In the genomic region with DNA sequence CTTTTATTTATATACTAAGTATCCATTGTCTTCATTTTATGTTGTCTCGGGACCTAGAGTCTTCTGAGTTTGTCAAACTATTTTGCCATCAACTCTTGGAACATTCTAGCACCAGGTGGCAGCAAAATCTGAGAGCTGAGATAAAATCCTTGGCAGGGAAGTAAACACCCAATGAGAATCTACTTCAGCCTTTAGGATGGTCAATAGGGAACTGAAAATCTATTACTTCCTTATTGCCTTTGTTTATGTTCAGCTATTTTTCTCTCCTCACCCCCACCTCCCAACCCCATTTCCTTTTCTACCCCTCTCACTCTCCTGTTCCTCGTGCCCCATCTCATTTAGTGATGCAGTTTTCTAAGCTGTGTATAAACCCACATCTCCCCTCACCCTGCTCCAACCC, we compare ENCODE assay signal across 16 mouse cellular contexts. TPM values are rescaled to one million over a fixed set of nuclear protein-coding genes. Genes with fewer than 3 reads are reported as not detected.
A peak's percentile ranks its signal among the peaks of the same experiment; 100 is the strongest.
DNase-seq lines count a peak whose midpoint lies in the region; TF ChIP-seq lines count a peak whose summit lies in the region.
"Had no signal": no experiment of that assay in that cellular context is flagged by ENCODE, and none has a peak within 500 bp of the region (broad histone marks: within the 10 kb centered on the region; RNA-seq: fewer than 3 reads in every experiment).

No protein-coding gene starts in this region.

- WGBS in thymus, adult 2 months, result 32% methylated on average over 2 of the region's 2 CpGs

- peak; percentile 1 to 16 for DNase-seq in heart, adult 9 months (ENCODE audit: low spot score in 2 of 2)
- no peak for DNase-seq in heart, postnatal 14 days
- DNase-seq in lung, postnatal 25 days (ENCODE audit: low spot score), result peak; percentile 29
- no peak for DNase-seq in lung, adult 18-20 months
- DNase-seq in splenic B cell, adult 2 months (ENCODE audit: low read depth, low spot score), result peak; percentile 78
- no peak for DNase-seq in thymus, adult 2 months
- DNase-seq: adrenal gland, adult 2 months; cerebellum, adult 18-20 months; right cerebral cortex, postnatal 25 days; thymus, postnatal 25 days had no signal

- H3K4me3 ChIP-seq in bone marrow macrophage, adult 2 months (ENCODE audit: insufficient read depth, low read length), result no peak overlapping the region
- no peak overlapping the region for H3K4me3 ChIP-seq in thymus, adult 2 months (ENCODE audit: control insufficient read depth, insufficient read depth, low read length)
- H3K4me3 ChIP-seq: embryonic facial prominence, embryonic 15.5 days; limb, embryonic 15.5 days; midbrain, embryonic 13.5 days had no signal

- peak overlapping the region; percentile 49 for H3K27ac ChIP-seq in bone marrow macrophage, adult 2 months (ENCODE audit: insufficient read depth, low read depth, low read length)
- H3K27ac ChIP-seq in thymus, adult 2 months (ENCODE audit: control insufficient read depth, insufficient read depth, low read length), result no peak overlapping the region
- H3K27ac ChIP-seq: embryonic facial prominence, embryonic 15.5 days; hindbrain, postnatal 0 days; limb, embryonic 15.5 days; midbrain, embryonic 13.5 days had no signal

- H3K27me3 ChIP-seq in splenic B cell, adult 2 months (ENCODE audit: control insufficient read depth, insufficient read depth, low read length, poor library complexity, severe bottlenecking), result no peaks in the 10 kb centered on the region
- no peaks in the 10 kb centered on the region for H3K27me3 ChIP-seq in thymus, adult 2 months (ENCODE audit: control insufficient read depth, insufficient read depth, low read length)
- H3K27me3 ChIP-seq: embryonic facial prominence, embryonic 15.5 days; limb, embryonic 15.5 days; midbrain, embryonic 13.5 days had no signal

- peaks cover 30% of the 10 kb centered on the region for H3K4me1 ChIP-seq in bone marrow macrophage, adult 2 months (ENCODE audit: control insufficient read depth, insufficient read depth, low read length)
- no peaks in the 10 kb centered on the region for H3K4me1 ChIP-seq in thymus, adult 2 months (replicated peaks; ENCODE audit: control insufficient read depth, insufficient read depth, low read length)
- H3K4me1 ChIP-seq: embryonic facial prominence, embryonic 15.5 days; limb, embryonic 15.5 days; midbrain, embryonic 13.5 days had no signal

- intact Hi-C loops in heart, postnatal 14 days (cut with DNase I), result no loop called here

- TF ChIP-seq POLR2A in bone marrow macrophage, adult 2 months (IDR thresholded peaks at IDR 0.05; ENCODE audit: borderline replicate concordance, low read depth, low read length), result no peak
- no peak for TF ChIP-seq POLR2A in thymus, adult 2 months (IDR thresholded peaks at IDR 0.05; ENCODE audit: control insufficient read depth, extremely low read depth, insufficient read depth, low read length, poor library complexity)

- no peak for TF ChIP-seq CTCF in bone marrow macrophage, adult 2 months (IDR thresholded peaks at IDR 0.05; ENCODE audit: low read depth, low read length)
- no peak for TF ChIP-seq CTCF in thymus, adult 2 months (IDR thresholded peaks at IDR 0.05; ENCODE audit: borderline replicate concordance, control insufficient read depth, extremely low read depth, insufficient read depth, low read length, poor library complexity)

- H3K36me3 ChIP-seq in splenic B cell, adult 2 months (ENCODE audit: control insufficient read depth, insufficient read depth, low read length, poor library complexity, severe bottlenecking), result no peaks in the 10 kb centered on the region
- H3K36me3 ChIP-seq in thymus, adult 2 months (ENCODE audit: control insufficient read depth, insufficient read depth, low read length), result no peaks in the 10 kb centered on the region
- H3K36me3 ChIP-seq: embryonic facial prominence, embryonic 15.5 days; G1E; limb, embryonic 15.5 days; midbrain, embryonic 13.5 days had no signal

RNA-seq across cellular contexts. Expression of gene Stx17, which starts 16.1 kb away (rescaled TPM):
- 10 to 100 TPM; 26.5 to 28.0 TPM for total RNA-seq in heart, postnatal 14 days (2021)
- polyA plus RNA-seq in bone marrow macrophage, adult 2 months (2012; ENCODE audit: insufficient read depth, insufficient read length, missing spikeins), result 20.6 and 23.7 TPM in 2 replicates
- polyA plus RNA-seq in thymus, adult 2 months (2012; rRNA removed), result 4.2 and 4.8 TPM in 2 replicates

Comparison
In these comparisons a context has a peak if more than half of its experiments do, and no peak if none do; other contexts are left out.
1. DNase-seq: peak in heart, adult 9 months (2 of 2), lung, postnatal 25 days (single experiment) and splenic B cell, adult 2 months (single experiment); none in heart, postnatal 14 days (0 of 2), lung, adult 18-20 months (0 of 2) and thymus, adult 2 months (single experiment).